Mouse (Mus musculus): ENCODE data around the gene Poldip3.
A peak's percentile ranks its signal among the peaks of the same experiment; 100 is the strongest.
"Not testable (repeated sequence)": the region's sequence is repeated elsewhere in the genome, so short reads cannot be mapped to it uniquely, and the experiment has no call there.

The Poldip3 gene

DNA sequence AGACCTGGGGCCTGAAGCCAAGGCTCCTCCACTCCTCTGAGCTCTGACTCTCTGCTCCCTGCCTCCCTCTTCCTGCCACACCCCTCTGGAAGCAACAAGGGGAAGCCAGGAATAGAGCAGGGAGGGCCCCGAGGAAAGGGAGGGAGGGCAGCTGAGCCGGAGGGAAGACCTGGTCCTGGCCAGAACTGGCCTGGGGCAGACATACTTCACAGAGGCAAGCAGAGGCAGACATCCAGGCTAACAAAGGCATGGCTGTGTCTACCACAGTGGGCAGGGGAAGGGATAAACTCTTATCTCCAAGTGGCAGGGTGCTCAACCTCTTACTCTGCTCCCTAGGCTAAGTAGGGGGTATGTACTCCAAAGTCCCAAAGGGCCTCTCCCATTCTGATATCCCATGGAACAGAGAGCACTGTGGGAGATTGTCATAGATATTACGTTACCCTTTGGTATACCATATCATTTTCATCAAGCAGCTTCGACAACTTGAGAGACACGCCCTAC, 15.8 kb upstream of the Poldip3 start:
- no peak for DNase-seq

DNA sequence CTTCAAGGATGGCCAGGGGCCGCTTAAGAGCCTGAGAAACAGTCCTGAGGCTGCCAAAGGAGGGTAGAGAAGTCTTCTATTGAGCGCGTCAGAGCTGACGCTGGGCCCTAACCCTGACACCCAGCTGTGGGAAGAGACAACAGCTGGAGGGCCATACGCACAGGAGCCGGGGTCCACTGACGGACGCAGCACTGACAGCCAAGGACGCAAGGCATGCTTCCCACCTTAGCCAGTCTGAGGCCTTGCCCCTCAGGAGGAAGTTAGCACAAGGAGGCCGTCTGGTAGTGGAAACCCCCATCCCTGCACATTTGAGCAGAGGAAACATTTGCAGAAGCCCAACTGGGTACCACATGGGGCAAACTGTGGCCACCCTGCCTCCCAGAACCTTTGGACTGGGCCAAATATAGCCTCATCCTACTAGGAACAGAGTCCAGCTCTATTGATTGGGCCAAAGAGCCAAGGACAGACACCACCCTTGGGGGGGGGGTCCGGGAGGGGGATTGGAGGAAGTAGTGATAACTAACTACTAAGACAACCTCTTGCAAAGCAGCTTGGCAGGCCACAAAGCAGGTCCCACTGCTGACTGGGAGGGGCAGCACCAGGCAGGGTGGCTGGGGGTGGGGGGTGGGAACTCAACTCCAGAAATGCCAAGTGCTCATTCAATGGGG, 13.8 kb upstream of the Poldip3 start:
- DNase-seq = no peak

DNA sequence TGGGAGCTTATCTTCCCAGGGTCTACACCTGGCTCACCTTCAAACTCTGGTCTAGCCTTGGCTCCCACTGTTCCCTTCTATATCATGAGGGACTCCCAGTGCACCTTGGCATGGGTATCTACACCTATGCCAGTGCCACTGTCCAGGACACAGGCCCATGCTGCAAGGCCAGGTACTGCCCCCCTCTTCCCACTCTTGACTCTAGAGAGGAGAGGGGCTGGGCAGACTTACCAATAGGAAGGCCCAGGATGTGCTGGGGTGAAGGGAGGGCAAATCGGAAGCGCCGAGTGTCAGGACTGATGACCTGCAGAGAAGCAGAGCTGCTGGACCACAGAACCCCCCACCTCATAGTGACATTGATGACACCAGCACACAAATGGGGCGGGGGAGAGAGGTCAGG, 12.8 kb upstream of the Poldip3 start:
- no peak for DNase-seq

DNA sequence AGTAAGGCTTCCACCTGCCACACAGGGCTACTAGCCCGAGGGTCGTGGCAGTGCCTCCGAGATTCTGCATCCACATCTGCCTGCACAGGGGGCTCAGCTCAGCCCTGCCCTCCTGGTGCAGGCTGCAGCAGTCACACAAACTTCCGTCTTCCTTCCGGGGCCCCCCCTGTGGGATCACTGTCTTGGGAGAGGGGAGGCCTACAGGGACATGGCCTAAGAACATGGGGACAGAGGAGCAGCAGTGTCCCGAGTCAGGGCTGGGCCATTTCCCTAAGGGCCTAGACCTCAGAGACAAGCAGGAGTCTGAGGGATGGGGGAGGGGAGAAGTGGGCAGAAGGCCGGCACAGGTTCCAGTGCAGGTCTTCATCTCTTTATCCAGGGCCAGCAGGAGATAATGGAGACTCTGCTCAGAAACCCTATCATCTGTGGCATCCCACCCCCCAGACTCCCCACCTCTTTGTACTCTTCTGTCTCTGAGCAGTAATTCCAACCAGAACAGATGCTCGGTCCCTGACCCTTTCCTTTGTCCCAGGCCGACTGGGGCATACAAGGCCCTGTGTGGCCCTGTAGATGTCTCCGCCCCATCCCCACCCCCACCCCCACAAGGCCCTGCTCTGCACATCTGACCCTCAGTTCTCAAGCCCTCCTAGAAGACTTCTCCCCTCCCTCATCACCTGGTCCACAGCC, 12.0 kb upstream of the Poldip3 start:
- DNase-seq = no peak

DNA sequence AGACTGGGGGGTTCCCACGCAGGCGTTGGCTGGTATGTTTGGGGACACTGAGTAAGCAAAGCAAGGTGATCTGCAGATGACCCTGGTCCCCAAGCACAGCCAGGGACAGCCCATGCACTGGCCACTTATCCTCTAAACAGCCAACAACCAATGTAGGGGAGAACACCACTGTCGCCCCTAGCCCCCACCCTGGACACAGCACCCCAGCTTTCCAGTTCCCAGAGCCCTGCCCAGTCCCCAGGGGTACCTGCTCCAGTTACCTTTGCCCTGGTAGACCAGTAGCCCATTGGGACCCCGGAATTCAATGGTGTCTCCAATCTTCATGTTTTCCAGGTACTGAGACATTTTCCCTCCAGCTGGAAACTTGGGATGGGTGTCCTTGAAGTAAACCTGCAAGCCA, 11.4 kb upstream of the Poldip3 start:
- DNase-seq = no peak

DNA sequence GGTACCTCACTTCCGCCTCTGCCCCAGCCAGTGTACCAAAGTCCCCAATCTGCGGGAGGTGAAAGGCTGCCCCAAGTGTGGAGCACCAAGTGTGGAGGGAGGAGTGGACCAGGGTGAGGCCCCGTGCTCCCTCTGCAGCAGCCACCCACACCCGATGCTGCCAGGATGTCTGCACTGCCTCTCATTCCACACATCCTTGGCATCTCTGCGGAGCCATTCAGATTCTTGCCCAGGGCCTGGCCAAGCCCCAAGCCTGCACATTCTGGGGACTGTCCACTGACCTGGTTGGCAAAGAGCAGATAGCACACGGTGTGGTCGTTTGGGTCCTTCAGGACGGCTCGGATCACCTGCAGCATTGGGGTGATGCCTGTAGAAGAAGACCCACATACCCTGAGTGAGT, 10.6 kb upstream of the Poldip3 start:
- peak in 1 of 2 experiments; percentile 49 for DNase-seq

DNA sequence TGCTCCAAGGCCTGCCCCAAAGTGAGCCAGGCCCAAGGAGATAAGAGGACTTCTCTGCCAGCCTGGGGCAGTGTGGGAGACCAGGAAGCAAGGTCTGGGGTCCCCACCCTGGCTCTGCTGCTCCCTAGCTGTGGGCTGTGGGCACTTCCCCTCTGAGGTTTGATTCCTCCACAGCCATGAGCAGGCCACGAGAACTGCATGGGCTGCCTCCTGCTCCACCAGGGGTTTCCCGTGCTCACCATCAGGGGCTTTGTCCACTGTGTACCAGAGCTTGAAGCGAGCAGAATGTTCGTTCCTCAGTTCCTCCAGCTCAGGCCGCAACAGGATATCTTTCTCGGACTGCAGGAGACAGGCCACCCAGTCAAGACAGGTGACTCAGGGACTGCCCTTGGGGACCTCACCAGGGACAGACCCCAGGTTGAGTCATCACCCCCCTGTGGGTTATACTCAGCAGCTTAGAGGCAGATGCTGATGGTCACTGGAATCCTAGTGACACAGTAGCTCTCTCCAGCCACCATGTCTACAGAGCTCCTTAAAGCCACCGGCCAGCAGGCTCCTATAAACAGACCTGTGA, 9.5 kb upstream of the Poldip3 start:
- DNase-seq = no peak

DNA sequence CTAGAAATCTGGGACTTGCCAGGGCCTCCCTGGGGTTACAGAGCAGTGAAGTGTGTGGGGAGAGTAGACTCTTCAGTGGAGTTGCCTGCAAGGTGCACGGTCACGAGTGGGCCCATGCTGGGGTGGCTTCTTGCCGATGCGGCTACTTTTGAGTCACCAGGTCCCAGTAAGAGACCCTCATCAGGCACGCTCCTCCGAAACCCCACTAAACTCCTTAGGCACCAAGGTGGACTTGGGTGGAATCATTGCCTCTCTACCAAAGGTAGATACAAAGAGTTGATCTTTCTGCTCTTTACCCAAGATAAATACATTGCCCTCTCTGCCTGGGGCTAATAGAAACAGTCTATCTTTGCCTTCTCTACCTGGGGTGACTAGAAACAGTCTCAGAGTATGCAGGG, 8.5 kb upstream of the Poldip3 start:
- DNase-seq = no peak

DNA sequence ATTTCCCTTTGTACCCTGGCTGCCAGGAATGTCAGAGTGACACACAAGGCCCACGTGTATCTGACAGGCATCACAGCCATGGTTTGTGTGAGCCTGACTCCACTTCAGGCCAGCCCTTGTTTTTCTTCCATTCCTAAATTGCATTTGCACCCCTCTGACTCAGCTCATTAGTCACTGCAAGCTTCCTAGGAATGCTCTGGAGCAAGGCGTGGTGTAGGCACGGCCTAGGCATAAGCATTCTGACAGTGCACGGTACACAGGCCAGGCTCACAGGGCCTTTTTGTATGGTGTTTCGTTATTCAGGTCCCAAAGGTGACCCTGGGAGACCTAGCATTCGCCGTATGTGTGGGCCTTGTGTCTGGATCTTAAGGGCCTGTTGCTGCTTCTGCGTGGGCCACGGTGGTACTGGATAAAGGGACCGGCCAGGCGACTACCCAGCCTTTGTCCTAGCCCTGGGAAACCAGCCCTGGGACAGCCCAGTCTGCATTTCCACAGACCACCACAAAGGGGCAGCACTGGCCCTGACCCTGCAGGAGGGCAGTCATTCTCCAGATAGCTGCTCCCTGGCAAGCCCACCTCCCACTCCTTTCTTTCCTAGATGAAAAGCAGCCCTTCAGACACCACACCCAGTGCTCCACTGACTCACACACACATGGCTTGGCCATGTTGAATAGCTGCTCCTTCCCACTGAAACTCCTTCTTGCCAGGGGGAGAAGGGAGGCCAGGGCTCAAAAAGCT, 7.9 kb upstream of the Poldip3 start:
- peak; percentile 33 to 52 for DNase-seq

DNA sequence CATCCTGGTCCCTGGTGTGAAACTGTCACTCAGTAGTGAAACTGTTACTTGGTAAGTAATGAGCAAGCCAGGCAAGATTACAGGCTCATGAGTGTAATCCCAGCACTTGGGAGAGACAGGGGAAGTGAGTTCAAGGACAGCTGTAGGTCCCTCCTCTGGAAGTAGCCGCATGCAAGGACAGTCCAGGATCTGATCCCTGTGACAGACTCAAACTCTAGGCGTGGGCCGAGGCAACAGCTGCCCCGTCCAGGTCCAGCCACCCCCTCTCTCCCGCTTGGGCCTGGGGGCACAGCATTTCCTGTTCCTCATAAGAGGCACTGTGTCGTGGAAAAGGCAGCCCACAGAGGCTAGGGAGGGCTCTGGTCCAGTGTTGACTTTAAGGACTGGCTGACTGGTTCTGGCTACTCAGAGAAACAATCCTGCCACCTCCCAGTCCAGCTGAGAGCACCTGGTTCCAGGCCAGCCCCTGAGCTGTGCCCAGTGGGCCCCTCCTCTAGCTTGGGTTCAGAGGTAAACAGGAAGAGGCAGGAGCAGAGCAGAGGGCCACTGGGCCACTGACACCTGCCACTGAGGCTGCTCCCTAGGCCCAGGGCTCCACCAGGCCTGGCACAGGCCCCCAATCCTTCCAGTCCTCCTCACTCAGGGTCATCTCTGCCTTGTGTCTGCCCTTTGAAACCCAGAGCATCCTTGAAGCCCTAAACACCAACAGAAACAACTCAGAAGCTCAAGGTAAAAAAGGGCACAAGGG, 6.7 kb upstream of the Poldip3 start:
- no peak for DNase-seq

DNA sequence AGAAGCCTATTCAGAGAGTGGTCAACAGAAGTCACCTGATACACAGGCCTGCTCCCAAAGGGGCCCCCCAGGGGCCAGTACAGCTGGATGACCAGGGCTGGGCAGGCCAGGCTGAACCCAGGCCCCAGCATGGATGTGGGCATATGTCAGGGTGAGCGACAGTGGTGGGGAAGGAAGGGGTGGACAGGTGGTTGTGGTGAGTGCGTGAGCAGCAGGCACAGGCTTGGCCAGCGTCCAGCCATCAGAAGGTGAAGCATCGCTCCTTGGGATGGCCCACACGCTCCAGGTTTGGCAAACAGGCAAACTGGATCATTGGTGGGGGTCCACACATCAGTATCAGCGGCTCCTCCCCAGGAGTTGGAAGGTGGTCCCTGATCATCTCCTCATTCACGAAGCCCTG, 5.1 kb upstream of the Poldip3 start:
- DNase-seq = no peak

DNA sequence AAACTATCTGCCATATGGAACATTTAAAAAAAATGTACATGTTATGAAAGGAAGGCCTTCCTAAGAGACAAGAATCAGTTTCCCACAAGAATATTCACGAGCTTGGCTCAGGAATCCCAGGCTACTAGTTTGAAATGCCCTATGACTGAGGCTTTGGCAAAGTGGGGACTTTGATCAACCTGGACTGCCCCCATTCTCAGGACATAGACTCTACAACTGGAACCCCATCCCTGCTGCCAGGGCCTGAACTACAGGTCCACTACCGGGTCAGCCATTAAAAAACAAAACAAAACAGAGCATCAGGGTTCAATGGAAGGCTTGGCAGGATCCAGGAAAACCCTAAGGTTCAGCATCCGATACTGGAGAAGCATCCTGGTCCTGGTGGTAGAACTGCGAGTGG, 1.5 kb upstream of the Poldip3 start:
- no peak for DNase-seq

DNA sequence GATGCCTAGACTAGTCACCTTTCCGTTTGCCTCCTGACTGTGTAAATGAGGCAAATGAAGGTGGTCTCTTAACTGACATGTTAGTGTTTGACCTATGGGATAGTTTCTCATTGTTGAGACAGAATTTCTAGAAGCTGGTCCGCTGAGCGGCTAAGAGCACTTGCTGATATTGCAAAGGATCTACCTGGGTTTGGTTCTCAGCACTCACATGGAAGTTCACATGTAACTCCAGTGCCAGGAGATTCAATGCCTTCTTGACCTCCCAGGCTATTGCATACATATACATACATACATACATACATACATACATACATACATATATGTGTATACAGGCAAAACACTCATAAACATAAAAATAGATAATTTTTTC, 874 bp upstream of the Poldip3 start:
- DNase-seq = no peak

DNA sequence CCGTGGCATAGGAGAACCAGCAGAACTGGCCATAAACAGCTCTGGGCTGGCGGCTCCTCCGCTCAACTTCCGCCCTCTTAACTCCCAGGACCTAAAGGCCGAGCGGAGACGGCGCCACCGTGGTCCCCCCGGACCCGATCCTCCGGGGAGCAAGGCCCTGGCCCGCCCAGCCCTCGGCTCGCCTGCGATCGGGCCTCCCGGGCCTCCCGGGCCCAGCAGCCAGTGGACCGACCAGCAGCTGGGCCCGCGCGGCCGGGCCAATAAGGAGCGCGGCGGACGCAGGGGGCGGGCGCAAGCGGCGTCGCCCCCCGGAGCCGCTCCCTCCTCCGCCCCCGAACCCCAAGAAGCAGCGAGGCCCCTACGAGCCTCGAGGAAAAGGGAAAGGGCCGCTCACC, 386 bp downstream of the Poldip3 start:
- no peak for DNase-seq

DNA sequence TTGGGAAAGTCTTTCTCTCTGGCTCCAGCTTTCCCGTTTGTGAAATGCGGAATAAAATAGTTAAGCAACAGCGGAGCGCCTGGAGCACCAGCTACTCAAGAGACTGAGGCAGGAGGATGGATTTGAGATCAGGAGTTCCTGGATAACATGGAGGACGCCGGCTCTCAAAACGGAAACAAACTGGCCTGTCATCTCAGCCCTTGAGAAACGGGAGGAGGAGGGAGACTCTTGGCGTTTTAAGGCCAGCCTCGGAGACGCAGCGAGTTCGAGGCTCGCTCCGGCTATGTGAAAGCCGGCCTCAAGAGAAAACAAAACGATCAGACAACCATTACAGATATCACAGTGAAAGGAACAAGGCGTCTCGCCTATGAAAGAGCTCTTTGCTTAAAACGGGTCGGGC, 789 bp downstream of the Poldip3 start:
- peak in 1 of 2 experiments; percentile 9 for DNase-seq

DNA sequence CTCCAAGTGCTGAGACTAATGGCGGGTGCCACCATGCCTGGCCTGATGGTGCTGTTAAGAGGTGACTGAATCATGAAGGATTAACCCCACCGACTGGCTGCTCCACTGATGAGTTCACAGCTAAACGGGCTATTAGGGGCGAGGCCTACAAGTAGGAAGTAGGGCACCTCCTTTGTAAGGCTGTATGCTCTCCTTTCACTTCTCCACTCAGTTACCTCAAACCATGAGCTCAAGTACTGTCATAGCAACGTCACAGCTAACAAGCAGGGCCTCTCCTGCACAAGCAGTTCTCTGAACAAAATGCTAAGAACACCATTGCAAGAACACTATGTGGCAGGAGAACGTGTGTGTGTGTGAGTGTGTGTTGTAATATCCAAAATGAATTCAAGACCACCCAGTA, 3.6 kb downstream of the Poldip3 start:
- no peak for DNase-seq

DNA sequence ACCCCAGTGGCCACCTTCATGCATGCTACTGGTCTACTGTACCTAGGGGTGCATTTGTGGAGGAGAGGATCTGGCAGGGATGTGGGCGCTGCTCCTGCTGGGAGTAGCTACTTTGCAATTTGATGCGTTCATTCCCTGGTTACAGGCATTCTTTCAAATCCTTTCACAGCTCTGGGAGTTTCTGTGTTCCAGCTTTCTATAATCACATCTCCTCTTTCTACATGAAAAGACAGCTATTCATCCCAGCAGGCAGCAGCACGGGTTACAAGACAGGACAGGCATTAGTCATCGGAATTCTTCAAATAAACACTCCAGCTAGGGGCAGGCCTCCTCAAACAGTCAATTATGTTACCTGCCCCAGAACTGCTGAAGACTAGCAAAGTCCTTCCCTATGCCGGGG, 6.3 kb downstream of the Poldip3 start:
- DNase-seq = no peak

DNA sequence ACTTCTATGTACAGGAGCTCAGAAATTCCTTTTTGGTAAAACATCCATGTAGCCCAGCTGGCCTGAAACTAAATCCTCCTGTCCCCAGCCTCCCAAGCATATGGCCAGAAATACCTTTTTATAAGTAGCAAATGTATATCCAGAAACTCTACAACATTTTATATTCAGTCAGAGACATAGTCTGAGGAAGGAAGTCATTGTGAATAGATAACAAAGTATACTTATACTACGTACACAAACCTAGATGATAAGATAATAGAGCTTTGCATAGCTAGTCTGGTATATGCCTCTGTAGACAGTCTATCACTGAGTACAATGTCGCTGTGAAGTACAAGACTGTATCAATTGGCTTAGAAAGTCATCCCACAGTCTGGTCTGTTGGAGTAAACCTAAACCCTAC, 13.5 kb downstream of the Poldip3 start:
- DNase-seq = no peak

DNA sequence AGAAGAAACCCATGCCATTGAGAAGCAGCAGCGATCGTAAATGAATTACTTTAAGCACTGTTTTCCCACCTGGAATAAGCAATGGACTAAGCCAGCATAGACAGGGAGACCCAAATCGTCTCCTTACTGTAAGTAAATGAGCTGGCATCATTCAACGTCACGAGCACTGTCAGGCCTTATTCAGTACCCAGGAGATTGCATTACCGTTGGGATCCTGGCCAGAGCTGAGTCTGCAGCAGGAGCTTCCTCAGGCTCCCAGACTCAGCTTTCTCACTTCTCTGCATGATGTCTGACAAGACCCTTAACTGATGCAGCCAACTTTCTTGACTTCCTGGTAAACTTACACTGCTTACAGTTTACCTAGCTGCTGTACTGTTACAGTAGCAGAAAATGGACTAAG, 14.5 kb downstream of the Poldip3 start:
- no peak for DNase-seq

DNA sequence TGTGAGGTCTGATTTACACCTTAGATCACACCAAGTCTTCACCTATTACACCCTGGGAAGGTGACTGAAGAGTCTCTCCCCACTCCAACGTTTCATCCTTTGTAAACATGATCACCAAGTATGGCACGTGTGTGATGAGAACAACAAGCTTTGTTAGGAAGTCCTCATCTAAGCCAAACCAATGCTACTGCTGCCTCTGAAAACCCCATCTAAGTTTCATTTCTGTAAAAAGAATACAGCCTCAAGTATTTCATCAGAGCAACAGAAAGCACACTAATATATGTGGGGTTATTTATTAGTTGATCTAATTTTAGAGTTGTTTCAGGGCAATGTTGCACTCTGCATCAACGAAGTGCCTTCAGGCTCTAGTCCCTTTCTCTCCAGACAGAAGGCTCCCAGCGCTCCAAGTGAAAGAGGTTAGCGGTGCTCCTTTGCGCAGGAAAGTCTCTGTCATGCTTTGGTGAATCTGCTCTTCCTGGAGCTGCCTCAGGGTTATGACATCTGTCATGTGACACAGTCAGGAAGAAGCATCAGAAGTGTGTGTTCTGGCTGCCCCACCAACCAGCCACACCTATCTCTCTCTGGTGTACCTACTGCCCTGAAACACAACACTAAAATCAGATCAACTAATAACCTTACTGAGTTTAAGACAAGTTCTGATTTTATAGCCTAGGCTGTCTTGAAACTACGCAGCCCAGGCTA, 19.5 kb downstream of the Poldip3 start:
- no peak for DNase-seq

DNA sequence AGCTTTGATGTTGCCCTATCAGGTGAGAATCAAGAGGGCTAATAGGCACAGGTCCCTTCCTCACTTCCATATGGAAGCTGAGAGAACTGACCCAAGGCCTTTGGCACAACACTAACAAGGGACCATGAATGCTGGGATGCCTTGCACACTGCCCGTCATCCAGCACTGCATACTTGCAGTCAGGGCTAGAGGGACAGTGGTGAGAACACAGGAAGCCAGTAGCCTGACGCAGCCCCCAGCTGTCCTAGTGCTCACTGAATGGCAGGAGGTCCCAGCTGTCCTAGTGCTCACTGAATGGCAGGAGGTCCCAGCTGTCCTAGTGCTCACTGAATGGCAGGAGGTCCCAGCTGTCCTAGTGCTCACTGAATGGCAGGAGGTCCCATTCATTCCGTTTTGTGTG, 22.1 kb downstream of the Poldip3 start:
- not testable (repeated sequence) for DNase-seq

DNA sequence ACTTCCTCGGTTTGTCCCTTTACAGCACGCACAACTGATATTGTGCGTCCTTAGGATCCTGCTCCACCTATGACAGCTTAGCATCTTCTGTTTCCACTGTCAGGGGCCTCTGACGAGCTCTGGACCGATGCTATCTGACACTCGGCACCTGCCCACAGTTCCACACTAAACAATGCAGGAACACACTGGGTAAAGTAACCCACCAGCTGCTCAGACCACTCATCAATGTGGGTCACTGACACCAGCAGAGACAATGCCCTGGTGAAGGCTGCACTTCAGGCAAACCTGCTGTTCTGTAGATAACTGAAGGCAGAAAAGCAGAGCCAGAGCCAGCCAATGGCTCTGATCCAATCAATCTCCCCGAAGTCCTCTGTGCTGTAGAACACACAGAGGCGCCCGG, 22.6 kb downstream of the Poldip3 start:
- no peak for DNase-seq
